Mouse (Mus musculus) intestine, embryonic 14.5 days (tissue): ENCODE measurements around the gene Cmss1. TPM values are rescaled to one million over a fixed set of nuclear protein-coding genes. Genes with fewer than 3 reads are reported as not detected.

Experiments used
- ATAC-seq: fragments of 200-750 bp; cut with Nextera tagmentation; replicated peaks from 2 replicates; pipeline ENCODE4 v1.8.0; 2017; ENCODE audit warnings: low read depth, moderate number of reproducible peaks, moderate TSS enrichment, moderate library complexity; ENCODE audit not compliant: low FRiP score, low TSS enrichment
- DNase-seq: peaks from one replicate; pipeline ENCODE4 v3.0.0-alpha.2; 2018; ENCODE audit warnings: low spot score
- H3K27ac ChIP-seq: fragments of 300-500 bp; sonication (generic); 2 replicates; pipeline ENCODE4 v1.5.1; 2014; ENCODE audit warnings: low read depth, mild to moderate bottlenecking, control low read depth
- H3K27me3 ChIP-seq: fragments of 300-500 bp; sonication (generic); replicated peaks from 2 replicates; pipeline ENCODE4 v1.6.1; 2014; ENCODE audit warnings: low read length, control low read depth; ENCODE audit not compliant: control insufficient read depth, insufficient read depth
- H3K36me3 ChIP-seq: fragments of 300-500 bp; sonication (generic); 2 replicates; pipeline ENCODE4 v1.6.1; 2014; ENCODE audit warnings: low read length, control low read depth; ENCODE audit not compliant: control insufficient read depth, insufficient read depth
- H3K4me1 ChIP-seq: fragments of 300-500 bp; sonication (generic); replicated peaks from 2 replicates; pipeline ENCODE4 v1.6.1; 2014; ENCODE audit warnings: low read length, control low read depth, mixed read lengths; ENCODE audit not compliant: control insufficient read depth, insufficient read depth
- H3K4me2 ChIP-seq: fragments of 300-500 bp; sonication (generic); 2 replicates; pipeline ENCODE4 v1.6.1; 2014; ENCODE audit warnings: low read length
- H3K4me3 ChIP-seq: fragments of 300-500 bp; sonication (generic); 2 replicates; pipeline ENCODE4 v1.5.1; 2014; ENCODE audit warnings: low read depth, low read length, control low read depth, mixed read lengths
- H3K9ac ChIP-seq: fragments of 300-500 bp; sonication (generic); 2 replicates; pipeline ENCODE4 v1.6.1; 2014; ENCODE audit warnings: mild to moderate bottlenecking, low read length
- H3K9me3 ChIP-seq: fragments of 300-500 bp; sonication (generic); 2 replicates; pipeline ENCODE4 v1.6.1; 2016; ENCODE audit warnings: low read length, control low read depth; ENCODE audit not compliant: control insufficient read depth
- WGBS: fragments of 180-500 bp; shearing (Covaris S2); extraction: QIAGEN DNeasy Blood & Tissue Kit; methylation state at CpG from one replicate; pipeline ENCODE4 v1.1.7; 2014; 5-methylcytosine and 5-hydroxymethylcytosine counted together
- polyA plus RNA-seq: library from polyadenylated mRNA; unstranded; fragments of >200 nt; fragmentation: Nextera tagmentation; extraction: Ambion mirVana; gene quantifications from 2 replicates; pipeline ENCODE4 v1.2.1, GENCODE M21; 2014

The Cmss1 gene
- polyA plus RNA-seq, 1 experiment from 2014 or later, result 56.0 TPM

- no peaks in the 10 kb centered on the region for H3K27me3 ChIP-seq
- peaks cover 49% of the 10 kb centered on the region for H3K36me3 ChIP-seq
- no peaks in the 10 kb centered on the region for H3K9me3 ChIP-seq
- H3K4me1 ChIP-seq, result peaks cover 7% of the 10 kb centered on the region; the same call in 1 of the 2 replicates
- no peak overlapping the region for H3K4me2 ChIP-seq
- H3K4me3 ChIP-seq, result no peak overlapping the region
- WGBS, result 65% methylated on average over 7 of the region's 7 CpGs
- DNase-seq (no peak), ATAC-seq (peak; percentile 84)
- H3K9ac ChIP-seq, result no peak overlapping the region
- H3K27ac ChIP-seq, result no peak overlapping the region
Measured at GRCm38 (mm10) chr16:57568648-57569404, 37.8 kb downstream of the Cmss1 start.

- Histone ChIP-seq H3K9ac (no peak overlapping the region), H3K4me3 (no peak overlapping the region), H3K36me3 (peaks cover 29% of the 10 kb centered on the region), H3K4me2 (no peak overlapping the region), H3K4me1 (peaks cover 17% of the 10 kb centered on the region), H3K27ac (no peak overlapping the region), H3K27me3 (no peaks in the 10 kb centered on the region), H3K9me3 (no peaks in the 10 kb centered on the region)
- WGBS, result 79% methylated on average over 3 of the region's 3 CpGs
- ATAC-seq (no peak), DNase-seq (no peak)
Measured at GRCm38 (mm10) chr16:57566215-57566614, 40.4 kb downstream of the Cmss1 start.

DNA sequence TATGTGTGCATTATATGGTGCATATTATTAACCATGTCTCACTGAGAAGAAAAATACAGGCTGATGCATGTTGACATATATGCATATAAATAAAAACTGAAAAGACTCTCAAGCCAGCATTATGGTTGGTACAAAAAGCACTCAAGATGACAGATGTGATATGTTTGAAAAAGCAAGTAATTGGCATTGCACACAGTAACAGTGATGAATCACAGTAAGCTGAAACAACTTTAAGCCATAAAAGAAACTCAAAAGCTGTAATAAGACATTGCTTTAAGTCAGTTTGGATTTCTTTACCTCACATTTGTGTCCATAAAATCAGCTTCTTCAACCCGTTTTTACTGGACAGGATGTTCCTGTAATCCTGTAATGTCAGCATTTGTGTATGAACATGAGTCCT, 41.9 kb downstream of the Cmss1 start:
- no peak overlapping the region for H3K4me3 ChIP-seq
- H3K27ac ChIP-seq, result no peak overlapping the region
- peaks cover 17% of the 10 kb centered on the region for H3K4me1 ChIP-seq
- H3K4me2 ChIP-seq, result no peak overlapping the region
- no peaks in the 10 kb centered on the region for H3K27me3 ChIP-seq
- no peak overlapping the region for H3K9ac ChIP-seq
- H3K36me3 ChIP-seq, result peaks cover 15% of the 10 kb centered on the region
- 51% methylated on average over 1 of the region's 1 CpGs for whole genome bisulfite sequencing
- no peak for ATAC-seq
- H3K9me3 ChIP-seq, result no peaks in the 10 kb centered on the region
- no peak for DNase-seq

DNA sequence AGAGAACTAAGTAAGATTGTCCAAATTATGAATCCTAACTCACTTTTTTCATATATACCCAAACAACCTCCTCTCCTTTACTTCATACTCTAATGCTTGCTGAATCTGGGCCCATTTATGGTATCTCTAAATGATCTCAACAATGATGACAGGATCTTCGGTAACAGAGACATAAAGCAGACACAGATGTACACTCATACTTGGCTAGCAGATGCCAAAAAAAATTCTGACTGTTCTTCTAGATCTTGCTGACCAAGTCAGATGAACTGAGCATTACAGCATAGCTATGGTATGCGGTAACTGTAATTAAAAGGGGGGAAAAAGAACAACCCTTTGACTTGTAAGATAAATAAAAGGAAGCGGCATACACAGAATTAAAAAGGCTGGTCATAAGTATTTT, 43.2 kb downstream of the Cmss1 start:
- Histone ChIP-seq H3K27me3 (no peaks in the 10 kb centered on the region), H3K36me3 (0 out of 2 replicates have a peak, but pooled peaks cover 11% of the 10 kb centered on the region), H3K9ac (no peak overlapping the region), H3K4me2 (no peak overlapping the region; the same call in 1 of the 2 replicates), H3K4me3 (no peak overlapping the region), H3K27ac (peak overlapping the region; percentile 83), H3K9me3 (no peaks in the 10 kb centered on the region), H3K4me1 (peaks cover 17% of the 10 kb centered on the region)
- DNase-seq (no peak), ATAC-seq (peak; percentile 84)
- WGBS, result 19% methylated on average over 3 of the region's 3 CpGs

DNA sequence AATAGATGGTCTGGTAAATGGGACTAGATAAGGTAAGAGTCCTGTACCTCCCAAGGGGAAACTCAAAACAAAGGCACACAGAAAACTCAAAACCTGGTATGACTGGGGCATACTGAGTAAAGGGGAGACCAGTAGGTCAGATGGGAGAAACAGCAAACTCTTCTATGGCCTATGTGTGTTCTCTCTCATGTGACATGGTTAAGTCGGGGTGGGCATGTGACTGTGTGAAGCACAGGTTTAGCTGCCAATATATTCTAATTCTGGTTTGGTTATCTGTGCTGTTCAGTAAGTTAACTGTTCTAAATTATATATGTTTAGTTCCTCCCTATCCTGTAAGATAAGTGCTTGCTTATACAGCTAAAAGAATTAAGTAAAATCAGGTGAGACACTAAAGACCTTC, 46.5 kb downstream of the Cmss1 start:
- Histone ChIP-seq H3K9ac (no peak overlapping the region), H3K4me2 (no peak overlapping the region), H3K27ac (no peak overlapping the region), H3K36me3 (0 out of 2 replicates have a peak, but pooled peaks cover 6% of the 10 kb centered on the region), H3K9me3 (no peaks in the 10 kb centered on the region), H3K27me3 (no peaks in the 10 kb centered on the region), H3K4me3 (no peak overlapping the region), H3K4me1 (peaks cover 24% of the 10 kb centered on the region)
- 89% methylated on average over 1 of the region's 1 CpGs for WGBS
- no peak for ATAC-seq
- DNase-seq, result no peak

GRCm38 (mm10) chr16:57558258-57558657, 48.4 kb downstream of the Cmss1 start:
- no peak for DNase-seq
- no peak overlapping the region for H3K4me3 ChIP-seq
- H3K9ac ChIP-seq, result no peak overlapping the region
- no peak for ATAC-seq
- WGBS, result 85% methylated on average over 3 of the region's 3 CpGs
- no peaks in the 10 kb centered on the region for H3K9me3 ChIP-seq
- no peak overlapping the region for H3K27ac ChIP-seq
- no peak overlapping the region for H3K4me2 ChIP-seq
- 0 out of 2 replicates have a peak, but pooled peaks cover 3% of the 10 kb centered on the region for H3K36me3 ChIP-seq
- no peaks in the 10 kb centered on the region for H3K27me3 ChIP-seq
- H3K4me1 ChIP-seq, result peaks cover 21% of the 10 kb centered on the region; the same call in 1 of the 2 replicates

DNA sequence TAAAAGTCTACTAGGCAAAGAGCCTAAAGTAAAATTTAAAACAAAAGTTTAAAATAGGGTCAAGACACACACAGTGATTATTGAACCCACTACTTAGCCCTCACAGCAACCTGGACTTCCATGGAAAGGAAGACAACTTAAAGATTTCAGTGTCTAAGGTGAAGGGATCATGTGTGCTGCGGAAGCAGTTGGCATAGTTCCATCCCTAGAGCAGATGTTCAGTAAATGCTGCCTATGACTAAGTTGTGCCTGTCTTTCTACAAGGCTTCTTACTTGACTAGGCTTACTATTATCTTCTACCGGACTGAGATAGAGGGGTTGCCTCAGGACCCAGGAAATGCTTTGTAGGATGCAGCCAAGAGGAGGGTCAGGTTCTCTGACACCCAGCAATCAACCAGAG, 50.4 kb downstream of the Cmss1 start:
- WGBS, result 60% methylated on average over 2 of the region's 2 CpGs
- H3K4me1 ChIP-seq, result peaks cover 30% of the 10 kb centered on the region
- ATAC-seq, result no peak
- no peak overlapping the region for H3K27ac ChIP-seq
- H3K4me2 ChIP-seq, result no peak overlapping the region
- no peak for DNase-seq
- peaks cover 12% of the 10 kb centered on the region; the same call in 1 of the 2 replicates for H3K36me3 ChIP-seq
- no peaks in the 10 kb centered on the region for H3K27me3 ChIP-seq
- H3K9ac ChIP-seq, result no peak overlapping the region
- H3K4me3 ChIP-seq, result no peak overlapping the region
- H3K9me3 ChIP-seq, result no peaks in the 10 kb centered on the region

DNA sequence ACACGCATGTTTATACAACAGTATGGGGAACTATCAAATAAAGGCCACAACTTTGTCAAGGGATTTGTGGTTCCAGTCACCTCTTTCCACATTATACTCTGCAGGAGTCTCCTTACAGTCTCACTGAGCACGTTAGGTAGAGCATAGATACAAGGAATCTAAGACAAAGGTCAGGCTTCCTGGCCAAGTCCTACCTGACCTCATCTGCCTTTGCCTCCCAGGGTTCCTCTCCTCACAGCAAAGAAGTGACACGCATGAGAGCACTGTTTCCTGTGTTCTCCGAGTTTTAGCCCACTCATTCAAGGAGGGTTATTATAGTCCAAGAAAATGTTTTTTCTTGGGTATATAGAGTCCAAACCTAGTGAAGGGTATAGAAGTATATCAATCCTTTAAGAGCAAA, 51.0 kb downstream of the Cmss1 start:
- no peaks in the 10 kb centered on the region for H3K9me3 ChIP-seq
- H3K27me3 ChIP-seq, result no peaks in the 10 kb centered on the region
- H3K9ac ChIP-seq, result no peak overlapping the region
- ATAC-seq (no peak), DNase-seq (no peak)
- peaks cover 12% of the 10 kb centered on the region; the same call in 1 of the 2 replicates for H3K36me3 ChIP-seq
- H3K4me3 ChIP-seq, result no peak overlapping the region
- H3K4me1 ChIP-seq, result peaks cover 30% of the 10 kb centered on the region
- H3K27ac ChIP-seq, result no peak overlapping the region
- whole genome bisulfite sequencing, result 71% methylated on average over 4 of the region's 4 CpGs
- H3K4me2 ChIP-seq, result no peak overlapping the region

- Histone ChIP-seq H3K4me3 (no peak overlapping the region), H3K9ac (no peak overlapping the region), H3K36me3 (peaks cover 12% of the 10 kb centered on the region; the same call in 1 of the 2 replicates), H3K27ac (no peak overlapping the region), H3K4me2 (no peak overlapping the region), H3K9me3 (no peaks in the 10 kb centered on the region), H3K27me3 (no peaks in the 10 kb centered on the region), H3K4me1 (peaks cover 30% of the 10 kb centered on the region)
- DNase-seq (no peak), ATAC-seq (no peak)
- WGBS, result 77% methylated on average over 6 of the region's 6 CpGs
Measured at GRCm38 (mm10) chr16:57554886-57555400, 51.7 kb downstream of the Cmss1 start.
